Mouse (Mus musculus) frontal cortex, postnatal 36 days (tissue): ENCODE results near the gene Irs2.

Experiments
- DNase-seq, 2 experiments: peaks; one replicate each; pipeline ENCODE4 v3.0.0; 2022; ENCODE audit warnings: low spot score in 2 of 2

Irs2 gene

GRCm38 (mm10) chr8:11008379-11008775 lies at the start of gene Irs2:
Irs2 (minus strand) TSS chr8:11008458.
- no peak for DNase-seq

DNA sequence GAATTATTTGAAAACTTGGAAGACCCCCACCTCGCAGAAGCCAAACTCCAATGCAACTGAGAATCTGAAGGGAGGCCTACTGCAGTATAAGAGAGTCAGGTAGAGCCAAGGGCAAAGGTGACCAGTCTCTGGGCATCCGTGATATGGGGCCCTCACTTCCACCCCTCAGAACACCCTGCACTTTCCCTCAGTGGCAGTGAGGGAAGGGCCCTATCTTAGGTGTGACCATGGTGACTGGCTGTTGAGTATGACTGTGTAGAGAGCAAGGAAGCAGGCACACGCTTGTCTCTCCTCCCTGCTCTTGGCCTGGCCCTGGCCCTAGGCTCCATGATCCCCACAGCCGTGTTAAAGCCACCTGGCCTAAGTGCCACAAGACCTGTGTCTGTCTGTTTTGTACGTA lies 48.4 kb upstream of the Irs2 start:
- no peak for DNase-seq

- no peak for DNase-seq
Observed at GRCm38 (mm10) chr8:11056175-11056563, 47.9 kb upstream of the Irs2 start.

- no peak for DNase-seq
Observed at GRCm38 (mm10) chr8:11055557-11056174, 47.4 kb upstream of the Irs2 start.

- DNase-seq = no peak
Observed at GRCm38 (mm10) chr8:11049835-11050234, 41.6 kb upstream of the Irs2 start.

GRCm38 (mm10) chr8:11047812-11048211 lies 39.6 kb upstream of the Irs2 start:
- no peak for DNase-seq

DNA sequence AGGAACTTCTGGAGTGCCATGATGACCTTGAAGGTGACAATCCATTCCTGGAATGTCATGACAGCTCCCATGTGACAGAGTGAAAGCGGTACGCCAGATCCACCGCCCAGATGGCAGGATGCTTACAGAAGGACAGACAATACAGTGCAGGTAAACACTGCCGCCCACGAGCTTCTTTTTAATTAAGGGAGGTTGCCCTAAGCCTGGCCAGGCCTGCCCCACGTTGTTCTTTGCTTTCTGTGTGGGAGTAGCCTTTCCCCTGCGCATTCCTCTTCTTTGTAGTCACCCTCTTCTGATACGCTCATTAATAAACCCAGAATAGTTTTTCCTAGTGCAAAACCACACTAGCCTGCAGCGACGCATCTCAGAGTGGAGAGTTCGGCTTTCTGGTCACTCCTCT lies 36.4 kb upstream of the Irs2 start:
- DNase-seq = no peak

DNA sequence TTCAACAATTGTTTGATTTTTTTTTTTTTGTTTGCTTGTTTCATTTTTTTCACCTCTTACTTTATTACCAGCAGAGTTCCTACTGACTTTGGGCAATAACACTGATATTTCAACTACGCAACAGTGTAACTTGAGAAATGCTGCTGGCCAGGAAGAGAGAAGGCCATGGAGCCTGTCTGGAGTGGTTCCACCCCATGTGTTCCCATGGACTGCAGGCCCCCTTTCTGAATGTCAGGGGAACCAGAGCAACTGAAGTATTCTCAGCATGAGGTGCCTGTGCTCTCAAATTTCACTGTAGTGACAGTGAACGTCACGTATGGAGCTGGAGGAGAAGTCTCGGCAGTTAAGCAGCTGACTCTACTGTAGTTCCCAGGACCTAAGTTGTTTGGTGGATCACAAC lies 35.3 kb upstream of the Irs2 start:
- no peak for DNase-seq

GRCm38 (mm10) chr8:11042872-11043587 lies 34.8 kb upstream of the Irs2 start:
- DNase-seq = no peak

DNA sequence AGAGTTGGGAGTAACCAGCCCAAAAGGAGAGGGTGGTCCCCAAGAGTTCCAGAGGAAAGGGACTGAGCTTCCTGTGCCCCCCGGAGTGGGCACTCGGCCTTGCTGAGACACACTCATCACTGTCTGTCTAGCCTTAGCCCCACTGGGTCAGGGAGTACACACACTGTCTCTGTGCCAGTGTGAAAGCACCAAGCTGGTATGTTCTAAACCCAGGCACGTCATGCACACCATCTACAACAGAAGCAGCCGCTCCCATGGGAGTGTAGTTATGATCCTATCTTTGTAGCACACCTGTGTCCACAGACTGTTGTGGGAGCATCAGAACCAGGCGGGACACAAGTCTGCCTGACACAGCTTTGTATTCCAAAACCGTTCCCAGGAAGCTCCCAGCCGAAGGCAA lies 31.8 kb upstream of the Irs2 start:
- DNase-seq = no peak

DNA sequence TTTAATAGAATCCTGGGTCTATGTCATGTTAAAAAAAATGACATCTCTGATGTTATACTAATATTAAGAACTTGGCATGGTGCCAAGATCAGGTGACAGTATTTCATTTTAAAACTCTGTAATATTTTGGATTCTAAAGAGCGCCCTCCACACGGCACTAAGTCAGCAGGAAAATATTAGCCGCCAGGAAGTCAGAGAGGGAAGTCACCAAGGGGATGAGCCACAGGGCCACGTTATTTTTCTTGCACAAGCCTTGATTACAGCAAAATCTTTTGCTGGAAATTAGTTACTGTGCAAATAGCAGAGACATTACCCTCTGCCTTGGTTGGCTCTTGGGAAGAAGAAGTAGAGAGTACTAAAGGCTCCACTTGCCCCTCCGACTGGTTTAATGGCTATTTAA lies 30.5 kb upstream of the Irs2 start:
- no peak for DNase-seq

- no peak for DNase-seq
Observed at GRCm38 (mm10) chr8:11038367-11038766, 30.1 kb upstream of the Irs2 start.

DNA sequence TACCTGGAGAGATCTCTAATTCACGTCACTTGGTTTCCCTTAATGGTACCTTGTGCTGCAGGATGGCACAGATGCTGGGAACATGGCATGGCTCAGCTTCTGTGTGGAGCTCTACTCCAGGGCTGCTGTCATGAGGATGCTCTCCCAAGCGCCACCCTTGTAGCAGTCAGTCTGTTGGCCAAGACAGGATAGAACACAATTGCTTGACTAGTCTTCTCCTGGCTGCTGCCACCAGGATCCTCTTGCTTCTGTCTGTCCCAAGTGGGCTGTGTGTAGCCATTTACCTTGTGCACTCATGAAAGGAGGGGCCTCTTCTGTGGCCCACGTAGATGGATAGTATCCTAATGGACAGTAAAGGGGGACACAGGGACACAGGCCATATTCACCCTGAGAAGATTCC lies 28.5 kb upstream of the Irs2 start:
- DNase-seq = no peak

- DNase-seq = no peak
Observed at GRCm38 (mm10) chr8:11035628-11036416, 27.6 kb upstream of the Irs2 start.

DNA sequence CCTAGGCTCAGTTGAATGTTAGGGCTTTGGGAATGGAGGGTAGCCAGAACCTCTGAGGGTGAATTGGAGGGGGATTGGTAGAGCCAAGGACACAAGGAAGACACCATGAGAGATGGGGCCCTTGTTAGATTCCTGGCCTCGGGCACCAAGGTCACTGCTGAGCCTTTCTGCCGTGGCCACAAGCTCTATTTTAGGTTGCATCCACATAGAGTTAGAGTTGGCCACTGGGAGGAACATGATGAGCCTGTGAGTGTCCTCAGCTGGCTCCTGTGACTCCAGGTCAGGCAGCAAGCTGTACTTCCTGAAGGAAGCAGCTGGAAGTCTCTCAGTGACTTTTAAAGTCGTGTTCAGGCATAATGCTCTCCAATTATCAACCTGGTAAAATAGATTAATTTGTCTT lies 16.6 kb upstream of the Irs2 start:
- no peak for DNase-seq

DNA sequence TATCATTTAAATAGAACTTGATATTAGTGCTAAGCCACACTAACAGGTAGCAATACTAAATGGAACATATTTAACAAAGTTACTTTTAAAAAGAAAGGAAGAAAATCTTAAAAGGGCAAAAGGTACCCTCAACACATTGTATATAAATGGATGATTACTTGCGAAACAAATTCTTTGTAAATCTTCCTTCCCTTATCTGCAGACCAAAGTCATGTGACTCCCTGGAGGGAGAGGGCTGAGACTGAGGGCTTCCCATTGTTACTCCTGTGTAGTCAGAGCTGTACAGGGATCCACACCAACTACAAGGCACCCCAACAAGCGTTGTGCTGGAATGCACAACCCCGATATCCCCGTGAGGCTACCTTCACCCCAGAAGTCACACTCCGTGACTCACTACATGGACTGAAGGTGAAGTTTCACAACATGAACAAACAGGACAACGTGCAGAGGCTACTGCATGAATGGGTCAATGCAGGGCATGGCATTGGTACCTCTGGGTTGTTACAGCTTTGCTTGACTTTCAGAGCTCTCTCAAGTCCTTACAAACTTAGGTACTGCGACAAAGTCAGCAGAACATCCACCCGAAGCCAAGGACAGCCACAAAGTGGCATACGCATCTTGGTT lies 12.8 kb upstream of the Irs2 start:
- no peak for DNase-seq

GRCm38 (mm10) chr8:11015622-11016021 lies 7.4 kb upstream of the Irs2 start:
- no peak for DNase-seq

GRCm38 (mm10) chr8:11013258-11013657 lies 5.0 kb upstream of the Irs2 start:
- peak; percentile 68 to 72 for DNase-seq

- no peak for DNase-seq
Observed at GRCm38 (mm10) chr8:11011787-11012485, 3.7 kb upstream of the Irs2 start.

DNA sequence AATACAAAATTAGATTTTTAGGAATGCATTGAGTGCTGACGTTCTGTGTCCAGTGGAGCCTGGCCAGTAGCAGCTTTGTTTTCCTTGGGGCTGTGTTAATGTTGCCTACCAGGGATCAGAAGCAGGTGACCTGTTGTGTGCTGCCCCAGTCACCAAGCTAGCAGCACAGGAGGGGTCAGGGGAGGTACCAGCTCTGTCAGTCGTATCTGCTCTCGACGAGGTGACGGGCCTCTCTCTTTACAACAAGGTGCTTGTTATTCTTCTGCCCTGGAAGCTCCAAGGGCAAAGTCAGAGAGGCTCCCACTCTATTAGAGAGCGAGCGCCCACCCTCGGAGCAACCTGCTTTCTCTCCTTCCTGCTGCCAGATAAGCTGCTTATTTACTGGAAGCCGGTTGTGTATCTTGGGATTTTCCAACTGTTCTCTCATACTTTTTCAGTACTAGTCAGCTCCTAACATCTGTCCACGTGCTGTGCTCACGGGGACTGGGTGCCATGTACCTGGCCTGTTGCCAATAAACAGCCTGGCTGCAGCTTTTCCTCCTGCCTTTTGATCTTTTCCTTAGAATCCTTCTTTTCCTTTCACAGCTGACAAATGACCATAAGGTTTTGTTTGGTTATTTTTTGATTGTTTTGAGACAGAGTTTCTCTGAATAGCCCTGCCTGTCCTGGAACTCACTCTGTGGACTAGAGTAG lies 2.8 kb upstream of the Irs2 start:
- no peak for DNase-seq

DNA sequence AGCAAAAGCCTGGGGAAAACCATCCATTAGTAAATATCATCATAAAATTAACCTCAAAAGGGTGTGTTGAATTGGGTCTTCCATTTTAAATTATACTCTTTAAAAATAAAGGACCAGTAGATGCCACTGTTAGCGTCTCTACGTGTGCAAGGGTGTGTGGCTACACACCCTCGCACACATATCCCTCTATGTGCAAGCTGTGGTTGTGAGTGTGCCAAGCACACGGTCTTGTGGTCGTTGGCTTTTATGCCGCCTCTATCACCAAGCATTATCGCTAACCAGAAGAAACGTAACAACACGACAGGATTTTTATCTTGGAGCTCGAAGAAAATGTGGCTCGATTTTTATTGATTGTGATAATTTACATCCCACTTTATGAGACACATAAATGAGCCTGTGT lies 2.1 kb upstream of the Irs2 start:
- DNase-seq = no peak
